Mouse (Mus musculus): ENCODE measurements around the gene Pglyrp1.

DNA sequence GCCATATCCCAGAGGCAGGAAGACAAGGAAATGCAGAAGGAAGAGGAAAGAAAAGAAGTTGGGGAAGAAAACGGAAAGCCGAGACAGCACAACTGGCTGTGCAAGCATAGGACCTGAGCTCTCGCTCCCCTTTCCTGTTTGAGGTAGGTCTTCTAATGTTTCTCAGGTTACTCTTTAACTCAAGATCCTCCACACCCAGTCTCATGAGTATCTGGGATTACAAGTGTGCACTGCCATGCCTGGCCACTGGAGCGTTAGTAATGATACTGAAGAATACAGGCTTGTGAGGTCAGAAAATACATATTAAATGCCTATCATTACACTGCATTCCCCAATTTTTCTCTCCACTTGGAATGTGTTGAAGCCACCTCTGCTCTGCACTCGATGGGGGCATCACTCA is 4.2 kb downstream of the Pglyrp1 start:
- TF ChIP-seq POLR2A (IDR thresholded peaks at IDR 0.05; ENCODE audit: insufficient read depth, low read depth, low read length) (no peak), CTCF (IDR thresholded peaks at IDR 0.05; ENCODE audit: insufficient read depth, low read depth, low read length) (no peak)

Measured in olfactory bulb, adult 2 months (tissue).